Mouse (Mus musculus): ENCODE results near the gene Atp2a2.

Atp2a2 gene

DNA sequence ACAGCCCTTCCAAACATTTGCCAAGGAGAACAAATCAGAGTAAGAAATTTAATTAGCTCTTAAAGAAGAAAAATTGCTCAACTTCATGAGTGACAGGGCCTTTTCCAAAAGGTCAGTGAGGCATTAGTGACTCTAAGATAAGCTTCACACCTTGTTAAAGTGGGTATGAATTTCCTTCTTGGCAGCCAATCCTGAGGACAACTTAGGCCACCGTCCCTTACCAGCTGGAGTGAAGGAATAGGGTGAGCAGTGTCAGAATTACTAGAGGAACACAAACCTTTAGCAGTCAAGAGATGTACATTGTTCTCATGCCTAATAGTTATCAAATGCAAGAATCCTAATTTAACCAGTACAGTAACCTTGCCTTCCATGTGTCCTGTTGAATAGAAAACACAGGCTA, 7.6 kb downstream of the Atp2a2 start:
- in situ Hi-C loops (cut with MboI, MseI) = no loop called here

- in situ Hi-C loops (cut with MboI, MseI) = no loop called here
Measured at GRCm38 (mm10) chr5:122493035-122493434, 9.0 kb downstream of the Atp2a2 start.

GRCm38 (mm10) chr5:122491385-122491784, 10.6 kb downstream of the Atp2a2 start:
- in situ Hi-C loops (cut with MboI, MseI) = no loop called here

DNA sequence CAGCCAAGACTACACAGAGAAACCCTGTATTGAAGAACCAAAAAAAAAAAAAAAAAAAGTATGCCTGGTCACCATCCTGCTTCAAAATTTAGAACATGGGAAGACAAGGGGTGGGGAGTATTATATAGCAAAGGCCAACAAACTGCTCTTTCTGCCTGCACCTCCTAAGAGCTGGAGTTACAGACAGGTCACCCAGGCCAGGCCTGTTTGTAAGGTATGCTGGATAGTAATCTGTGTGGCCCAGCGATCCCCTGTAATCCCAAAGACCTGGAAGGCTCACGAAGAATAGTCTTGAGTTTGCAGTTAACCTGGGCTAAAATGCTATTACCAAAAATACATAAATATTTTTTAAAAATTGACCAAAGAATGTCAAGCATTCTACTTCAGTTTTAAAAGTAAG, 11.9 kb downstream of the Atp2a2 start:
- in situ Hi-C loops (cut with MboI, MseI) = no loop called here

GRCm38 (mm10) chr5:122487825-122488224, 14.2 kb downstream of the Atp2a2 start:
- in situ Hi-C loops (cut with MboI, MseI) = loop anchor here (10.0 kb wide), 1 partner anchor 1063 kb away; no protein-coding TSS in a partner anchor

- in situ Hi-C loops (cut with MboI, MseI) = loop anchor here (10.0 kb wide), 1 partner anchor 1061 kb away; no protein-coding TSS in a partner anchor
Measured at GRCm38 (mm10) chr5:122486243-122486642, 15.8 kb downstream of the Atp2a2 start.

DNA sequence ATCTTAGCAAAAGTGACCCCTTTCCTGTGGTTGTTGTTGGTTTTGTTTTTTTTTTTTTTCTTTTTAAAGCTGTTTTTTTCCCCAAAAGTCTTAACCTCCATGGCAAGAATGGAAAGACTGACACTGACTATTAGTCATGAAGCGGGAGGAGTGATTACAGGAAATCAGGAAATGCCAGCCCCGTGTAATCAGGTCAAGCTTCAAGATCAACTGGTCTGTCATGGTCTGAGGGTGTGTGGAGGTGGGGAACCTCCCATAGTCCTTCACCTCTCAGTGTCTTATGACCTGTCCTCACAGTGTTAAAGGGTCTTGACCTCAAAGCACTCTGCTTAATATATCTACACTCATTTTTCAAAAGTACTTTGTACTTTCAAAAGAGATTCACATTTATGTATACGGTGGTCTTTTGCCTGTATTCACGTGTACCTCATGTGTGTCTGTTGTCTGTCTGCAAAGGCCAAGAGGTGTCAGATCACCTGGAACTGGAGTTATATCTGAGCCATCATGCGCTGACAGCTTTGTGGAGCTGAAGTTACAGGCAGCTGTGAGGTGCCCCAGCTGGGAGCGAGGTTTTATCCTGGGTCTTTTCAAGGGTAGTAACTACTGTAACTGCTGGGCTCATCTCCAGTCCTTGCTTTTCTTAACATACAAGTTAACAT, 19.2 kb downstream of the Atp2a2 start:
- in situ Hi-C loops (cut with MboI, MseI) = loop anchor here (10.0 kb wide), 1 partner anchor 1058 kb away; no protein-coding TSS in a partner anchor

DNA sequence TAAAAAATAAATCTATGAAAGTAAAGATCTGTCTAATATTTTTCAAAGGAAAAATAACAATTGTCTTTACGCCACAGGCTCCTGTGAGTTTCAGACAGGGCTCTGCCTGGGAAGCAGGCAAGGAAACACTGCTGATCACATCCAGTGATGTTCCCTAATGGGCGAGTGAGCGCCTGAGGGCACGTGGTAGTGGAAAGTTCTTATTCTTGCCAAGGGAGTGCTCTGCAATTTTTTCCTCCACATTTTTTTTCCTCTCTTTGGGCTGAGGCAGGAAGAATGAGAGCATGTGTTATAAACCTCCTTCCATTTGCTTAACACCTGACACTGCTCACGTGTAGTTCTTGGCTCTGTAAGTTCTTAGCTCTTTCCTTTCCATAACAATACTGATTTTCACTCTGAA, 20.2 kb downstream of the Atp2a2 start:
- in situ Hi-C loops (cut with MboI, MseI) = loop anchor here (10.0 kb wide), 1 partner anchor 1057 kb away; no protein-coding TSS in a partner anchor

- in situ Hi-C loops (cut with MboI, MseI) = no loop called here
Measured at GRCm38 (mm10) chr5:122479131-122479530, 22.9 kb downstream of the Atp2a2 start.

- in situ Hi-C loops (cut with MboI, MseI) = no loop called here
Measured at GRCm38 (mm10) chr5:122477492-122477891, 24.5 kb downstream of the Atp2a2 start.

GRCm38 (mm10) chr5:122476078-122476477, 25.9 kb downstream of the Atp2a2 start:
- in situ Hi-C loops (cut with MboI, MseI) = no loop called here

GRCm38 (mm10) chr5:122474643-122475363, 27.2 kb downstream of the Atp2a2 start:
- in situ Hi-C loops (cut with MboI, MseI) = loop anchor here (25.0 kb wide), 1 partner anchor 1262 kb away; the partner anchor contains the start of genes Kntc1 and Rsrc2

DNA sequence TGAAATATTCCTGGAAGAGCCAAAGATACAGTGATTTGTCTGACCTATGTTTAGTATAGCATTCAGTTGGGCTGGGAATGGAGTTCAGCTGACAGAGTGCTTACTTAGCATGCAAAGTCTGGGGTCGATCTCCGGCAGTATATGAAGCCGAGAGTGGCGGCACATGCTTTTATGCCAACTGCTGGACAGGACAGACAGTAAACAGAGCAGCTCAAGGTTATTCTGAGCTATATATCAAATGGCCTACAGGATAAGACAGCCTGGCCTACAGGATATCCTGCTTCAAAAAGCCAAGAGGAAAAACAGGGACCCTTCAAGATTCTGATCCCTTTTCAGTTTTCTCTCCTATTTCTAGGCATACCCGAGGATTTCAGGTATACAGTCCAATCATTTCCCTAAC, 30.4 kb downstream of the Atp2a2 start:
- in situ Hi-C loops (cut with MboI, MseI) = loop anchor here (25.0 kb wide), 1 partner anchor 1266 kb away; the partner anchor contains the start of genes Kntc1 and Rsrc2

- in situ Hi-C loops (cut with MboI, MseI) = loop anchor here (10.0 to 25.0 kb wide), 2 partner anchors 1027 to 1276 kb away; partner anchors contain the start of genes Kntc1 and Rsrc2
Measured at GRCm38 (mm10) chr5:122461431-122461830, 40.6 kb downstream of the Atp2a2 start.

DNA sequence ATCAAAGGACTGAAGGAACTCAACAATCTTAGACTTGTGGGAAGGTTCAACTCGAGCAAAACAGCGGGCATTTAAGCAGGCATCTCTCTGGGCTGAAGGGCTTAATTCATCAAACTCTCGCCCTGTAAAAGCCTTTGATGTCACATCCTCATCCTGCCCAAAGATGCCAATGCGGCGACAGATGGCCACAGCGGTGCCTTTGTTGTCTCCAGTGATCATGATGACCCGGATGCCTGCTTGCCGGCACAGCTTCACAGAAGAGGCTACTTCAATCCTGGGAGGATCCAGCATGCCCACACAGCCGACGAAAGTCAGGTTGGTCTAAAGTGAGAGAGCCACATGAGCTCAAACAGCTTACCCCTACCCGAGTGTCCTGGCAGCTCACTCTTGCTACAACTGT, 41.4 kb downstream of the Atp2a2 start:
- in situ Hi-C loops (cut with MboI, MseI) = loop anchor here (10.0 to 25.0 kb wide), 2 partner anchors 1026 to 1277 kb away; partner anchors contain the start of genes Kntc1 and Rsrc2

- in situ Hi-C loops (cut with MboI, MseI) = loop anchor here (25.0 kb wide), 1 partner anchor 1278 kb away; the partner anchor contains the start of genes Kntc1 and Rsrc2
Measured at GRCm38 (mm10) chr5:122459335-122459734, 42.7 kb downstream of the Atp2a2 start.

DNA sequence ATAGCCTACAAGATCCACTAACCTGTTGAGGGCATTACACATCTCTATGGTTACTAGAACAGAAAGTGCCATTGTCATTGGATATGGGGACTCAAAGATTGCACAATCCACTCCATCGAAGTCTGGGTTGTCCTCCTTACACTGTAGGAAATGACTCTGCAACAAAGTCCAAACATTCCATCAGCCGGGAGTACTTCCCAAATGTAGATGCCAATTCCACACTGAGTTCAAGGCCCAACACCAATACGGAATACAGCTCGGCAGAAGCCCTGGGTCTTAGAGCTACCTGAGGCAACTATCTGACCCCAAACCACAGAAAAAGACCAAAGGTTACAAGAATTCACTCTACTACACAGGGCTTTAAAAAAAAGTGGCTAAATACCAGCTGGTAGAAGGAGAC, 44.0 kb downstream of the Atp2a2 start:
- in situ Hi-C loops (cut with MboI, MseI) = loop anchor here (25.0 kb wide), 1 partner anchor 1279 kb away; the partner anchor contains the start of genes Kntc1 and Rsrc2

DNA sequence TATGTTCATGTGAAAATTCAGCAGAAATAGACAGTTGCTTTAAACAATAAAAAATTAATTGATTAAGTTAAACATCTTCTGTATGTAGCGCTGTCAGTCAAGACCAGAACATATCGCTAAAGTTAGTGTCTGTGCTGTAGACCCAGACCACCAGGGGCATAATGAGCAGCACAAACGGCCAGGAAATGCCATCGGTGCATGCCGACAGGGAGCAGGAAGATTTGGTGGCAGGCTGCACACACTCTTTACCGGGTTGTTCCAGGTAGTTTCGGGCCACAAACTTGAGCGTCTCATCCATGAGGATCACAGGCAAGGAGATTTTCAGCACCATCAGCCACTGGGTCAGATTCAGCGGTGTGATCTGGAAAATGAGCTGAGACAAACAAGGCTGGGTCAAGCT, 45.0 kb downstream of the Atp2a2 start:
- in situ Hi-C loops (cut with MboI, MseI) = loop anchor here (25.0 kb wide), 1 partner anchor 1280 kb away; the partner anchor contains the start of genes Kntc1 and Rsrc2

DNA sequence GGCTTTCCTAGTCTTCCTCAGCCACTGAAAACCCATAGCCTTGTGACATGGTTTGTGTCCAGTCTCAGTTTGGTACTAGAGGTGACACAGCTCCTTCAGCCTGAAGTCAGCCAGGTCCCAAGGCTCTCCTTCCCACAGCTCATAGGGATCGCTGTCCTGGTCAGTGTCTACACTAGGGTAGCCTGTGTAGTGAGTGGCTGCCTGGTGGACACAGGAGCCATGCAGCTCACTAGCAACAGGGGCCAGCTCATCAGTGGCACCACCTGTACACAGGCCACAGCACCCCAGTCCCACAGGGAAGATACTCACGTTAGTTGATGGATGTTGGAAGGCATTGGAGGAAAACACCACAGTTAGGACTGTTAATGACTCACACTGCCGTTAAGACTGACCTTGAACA, 46.4 kb downstream of the Atp2a2 start:
- in situ Hi-C loops (cut with MboI, MseI) = loop anchor here (25.0 kb wide), 1 partner anchor 1282 kb away; the partner anchor contains the start of genes Kntc1 and Rsrc2

DNA sequence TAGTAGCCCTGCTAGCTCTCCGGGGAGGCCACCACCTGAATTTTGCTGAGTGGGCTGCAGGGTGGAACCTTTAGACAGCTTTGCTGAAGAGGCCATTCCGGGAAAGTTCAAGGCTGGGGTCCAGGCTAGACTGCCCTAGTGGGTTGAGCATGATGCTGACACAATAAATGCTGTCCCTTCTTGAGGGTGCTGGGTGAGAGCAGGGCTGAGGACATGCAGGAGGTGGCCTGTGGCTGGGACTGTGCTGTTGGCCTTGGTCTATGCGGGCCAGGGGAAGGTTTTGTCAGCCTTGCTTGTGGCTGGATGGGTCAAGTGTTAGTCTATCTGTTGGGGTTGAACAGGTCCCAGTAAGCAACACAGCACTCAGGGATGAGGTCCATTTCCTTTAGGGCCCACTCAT, 47.1 kb downstream of the Atp2a2 start:
- in situ Hi-C loops (cut with MboI, MseI) = loop anchor here (25.0 kb wide), 1 partner anchor 1282 kb away; the partner anchor contains the start of genes Kntc1 and Rsrc2

DNA sequence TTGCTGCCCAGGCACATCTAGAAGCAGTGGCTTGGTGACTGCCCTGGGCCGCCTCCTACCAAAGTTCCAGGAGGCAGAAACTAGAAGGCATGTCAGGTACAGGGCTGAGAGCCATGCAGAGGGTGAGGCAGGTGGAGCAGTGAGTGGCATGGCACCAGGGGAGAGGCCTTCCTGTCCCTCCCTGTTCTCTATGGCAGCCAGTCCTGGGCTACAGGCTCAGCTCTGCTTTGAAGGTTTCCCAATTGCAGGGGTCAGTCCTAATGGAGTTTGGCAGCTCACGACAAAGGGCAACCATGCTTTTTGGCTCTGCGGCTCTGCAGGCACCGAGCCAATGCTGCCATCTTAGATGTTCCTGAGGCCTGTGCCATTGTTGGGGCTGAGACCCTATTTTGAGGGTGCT, 47.6 kb downstream of the Atp2a2 start:
- in situ Hi-C loops (cut with MboI, MseI) = loop anchor here (25.0 kb wide), 1 partner anchor 1283 kb away; the partner anchor contains the start of genes Kntc1 and Rsrc2

DNA sequence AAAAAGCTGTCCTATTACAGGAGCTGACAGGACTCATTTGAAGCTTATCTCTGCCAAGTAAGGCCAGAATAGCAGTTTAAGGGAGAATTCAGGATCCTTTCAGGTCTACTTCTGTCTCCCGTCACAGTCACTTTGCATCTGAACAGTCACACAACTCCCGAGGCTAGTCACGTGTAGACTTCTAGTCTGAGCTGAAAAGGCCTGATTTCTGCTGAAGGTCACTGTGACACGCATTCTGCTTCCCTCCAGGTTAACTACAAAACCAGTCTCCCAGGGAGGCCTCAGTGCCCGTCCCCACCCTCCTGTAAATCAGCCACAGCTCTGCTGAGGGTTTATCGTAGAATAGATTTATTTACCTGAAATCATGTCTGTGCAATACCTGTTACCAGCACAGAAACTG, 48.8 kb downstream of the Atp2a2 start:
- in situ Hi-C loops (cut with MboI, MseI) = loop anchor here (25.0 kb wide), 1 partner anchor 1284 kb away; the partner anchor contains the start of genes Kntc1 and Rsrc2
